Mouse (Mus musculus) 3134 (cell line): ENCODE data around the gene Vmn1r22.
"Not testable (repeated sequence)": the region's sequence is repeated elsewhere in the genome, so short reads cannot be mapped to it uniquely, and the experiment has no call there.

Experiments used
- DNase-seq: peaks from one replicate; pipeline ENCODE4 v3.0.0-alpha.2; 2011; ENCODE audit warnings: low spot score; ENCODE audit not compliant: insufficient read length; ENCODE audit errors: extremely low read depth

Gene Vmn1r22

GRCm38 (mm10) chr6:57907928-57908327 lies at the start of gene Vmn1r22:
Gene Vmn1r22 (minus strand): TSS chr6:57908028.
- DNase-seq, result no peak

GRCm38 (mm10) chr6:57926738-57927137 lies 18.9 kb upstream of the Vmn1r22 start, which contains the start of gene Vmn1r23:
Gene Vmn1r23 (minus strand): TSS chr6:57926838.
- no peak for DNase-seq

GRCm38 (mm10) chr6:57859043-57860042 lies 48.5 kb downstream of the Vmn1r22 start:
- peak; percentile 19 for DNase-seq

- DNase-seq, result not testable (repeated sequence)
Measured at GRCm38 (mm10) chr6:57851177-57851576, 56.7 kb downstream of the Vmn1r22 start.

GRCm38 (mm10) chr6:57850286-57850685 lies 57.5 kb downstream of the Vmn1r22 start, which contains the start of gene Vmn1r21:
Gene Vmn1r21 (minus strand): TSS chr6:57850343.
- DNase-seq, result no peak
